Mouse (Mus musculus) left cerebral cortex, postnatal 25 days (tissue): Measurements from ENCODE around the gene Sox15. TPM values are rescaled to one million over a fixed set of nuclear protein-coding genes. Genes with fewer than 3 reads are reported as not detected.

ENCODE experiments used
- DNase-seq, 2 experiments: peaks; one replicate each; pipeline ENCODE4 v3.0.0; 2022; ENCODE audit warnings: low spot score in 2 of 2, mixed read lengths in 1 of 2
- intact Hi-C: fragments of 180-260 bp; cut with DNase I; formaldehyde crosslinking; loops from one replicate; pipeline ENCODE4 v1.15.1; 2025
- total RNA-seq, 2 experiments: library from RNA; stranded (reverse); gene quantifications; 2 replicates each; pipeline ENCODE4 v1.2.3; 2021

Gene Sox15
- total RNA-seq, 2 experiments from 2014 or later, result not detected

DNA sequence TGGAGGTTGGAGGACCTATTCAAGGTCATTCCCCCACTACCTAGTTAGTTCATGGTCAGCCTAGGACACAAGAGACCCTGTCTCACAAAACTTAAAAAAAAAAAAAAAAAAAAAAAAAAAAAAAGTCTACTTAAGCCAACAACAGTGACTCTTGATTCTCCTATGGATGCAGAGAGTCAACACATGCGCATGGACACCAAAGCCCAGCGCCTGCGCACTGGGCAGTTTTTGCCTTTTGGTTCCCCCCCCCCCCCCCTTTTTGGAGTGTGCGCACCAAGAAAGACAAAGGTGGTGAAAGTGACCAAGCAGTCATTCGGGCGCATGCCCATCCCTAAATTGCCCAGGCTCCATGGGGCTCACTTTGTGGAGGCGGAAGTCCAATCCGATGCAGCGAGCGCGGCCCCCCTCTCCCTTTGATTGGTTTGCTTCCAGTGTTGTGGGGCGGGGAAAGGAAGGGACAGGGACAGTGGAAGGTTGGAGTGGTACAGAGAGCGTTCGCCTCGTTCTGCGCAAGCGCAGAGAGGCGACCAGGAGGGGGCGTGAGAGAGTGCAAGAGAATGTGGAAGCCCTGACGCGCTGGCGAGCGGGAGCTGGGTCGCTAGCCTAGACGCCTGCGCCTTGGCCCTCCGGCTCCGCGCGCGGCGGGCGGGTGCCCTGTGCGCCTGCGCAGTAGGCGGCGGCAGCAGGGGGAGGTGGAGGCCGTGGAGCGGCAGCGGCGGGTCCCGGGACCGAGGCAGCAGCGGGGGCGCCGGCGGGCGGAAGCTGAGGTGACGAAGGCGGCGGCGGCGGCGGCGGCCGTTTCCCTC, 22.6 kb upstream of the Sox15 start, which contains the start of gene Fxr2:
TSS of gene Fxr2 (plus strand) at position 707 of the 806 bp plus-strand sequence.
- intact Hi-C loops, result loop anchor here (2.0 kb wide), 1 partner anchor 30 kb away; the partner anchor contains the start of gene Mpdu1
- peak; percentile 100 for DNase-seq

DNA sequence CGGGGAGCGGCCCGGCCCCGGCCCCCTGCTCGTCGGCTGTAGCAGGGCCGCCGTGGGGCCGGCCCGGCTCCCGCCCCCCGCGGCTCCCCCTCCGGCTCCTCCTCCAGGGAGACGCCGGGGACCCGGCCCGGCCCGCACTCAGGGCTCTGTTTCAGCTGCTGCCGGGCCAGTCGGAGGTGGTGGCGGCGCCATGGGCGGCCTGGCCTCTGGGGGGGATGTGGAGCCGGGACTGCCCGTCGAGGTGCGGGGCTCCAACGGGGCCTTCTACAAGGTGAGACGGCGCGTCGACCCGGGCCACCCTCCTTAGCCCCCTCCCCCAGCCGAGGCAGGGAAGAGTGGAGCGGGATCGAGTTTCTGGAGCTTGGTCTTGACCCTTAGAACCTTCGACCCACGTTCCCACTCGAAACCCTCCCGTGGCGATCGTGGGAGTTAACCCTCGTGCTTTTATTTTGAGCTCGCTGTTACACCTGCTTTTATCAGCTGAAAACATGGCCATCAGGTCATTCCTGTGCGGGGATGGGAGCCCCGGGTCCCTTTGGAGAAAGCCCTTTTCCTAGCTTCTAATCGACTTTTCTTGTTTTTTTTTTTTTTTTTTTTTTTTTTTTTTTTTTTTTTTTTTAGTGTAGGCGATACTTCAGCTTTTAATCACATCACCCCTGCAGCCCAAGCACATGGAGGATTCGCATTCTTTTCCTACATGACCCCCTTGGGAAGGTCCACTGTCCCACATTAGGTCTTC, 21.8 kb upstream of the Sox15 start:
- intact Hi-C loops, result loop anchor here (2.0 kb wide), 1 partner anchor 30 kb away; the partner anchor contains the start of gene Mpdu1
- no peak for DNase-seq

DNA sequence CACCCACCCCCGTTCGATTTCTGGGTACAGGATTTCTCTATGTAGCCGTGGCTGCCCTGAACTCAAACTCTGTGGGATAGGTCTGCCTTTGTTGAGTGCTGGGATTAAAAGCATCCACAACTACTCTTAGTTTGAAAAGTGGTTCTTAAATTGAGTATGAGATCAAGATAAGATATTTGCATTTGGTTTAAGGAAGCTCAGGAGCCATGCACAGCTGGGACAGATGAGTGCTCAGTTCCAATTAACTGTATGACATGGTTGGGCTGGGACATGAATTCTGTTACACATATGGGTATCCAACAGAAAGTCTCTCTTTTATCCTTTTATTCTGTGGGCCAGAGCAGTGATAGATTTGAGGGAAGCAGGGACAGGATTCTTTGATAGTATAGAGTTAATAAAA, 19.6 kb upstream of the Sox15 start:
- intact Hi-C loops, result no loop called here
- no peak for DNase-seq

DNA sequence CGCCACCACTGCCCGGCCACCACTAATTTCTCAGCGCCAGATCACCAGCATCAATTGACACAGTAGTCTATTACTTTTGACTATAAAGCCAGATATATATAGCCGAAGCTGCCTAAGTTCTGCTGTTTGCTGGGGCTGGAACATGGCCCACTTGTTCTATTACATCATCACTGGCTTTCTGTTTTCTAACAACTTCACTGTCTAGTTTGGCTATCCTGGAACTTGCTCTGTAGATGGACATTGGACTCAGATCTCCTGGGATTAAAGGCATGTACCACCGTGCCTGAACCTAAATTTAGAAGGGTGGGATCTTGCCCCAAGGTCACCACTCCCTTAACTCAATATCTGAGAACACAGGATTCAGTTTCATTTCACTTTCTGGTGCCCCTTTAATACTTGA, 9.3 kb upstream of the Sox15 start:
- no peak for DNase-seq
- intact Hi-C loops, result no loop called here

DNA sequence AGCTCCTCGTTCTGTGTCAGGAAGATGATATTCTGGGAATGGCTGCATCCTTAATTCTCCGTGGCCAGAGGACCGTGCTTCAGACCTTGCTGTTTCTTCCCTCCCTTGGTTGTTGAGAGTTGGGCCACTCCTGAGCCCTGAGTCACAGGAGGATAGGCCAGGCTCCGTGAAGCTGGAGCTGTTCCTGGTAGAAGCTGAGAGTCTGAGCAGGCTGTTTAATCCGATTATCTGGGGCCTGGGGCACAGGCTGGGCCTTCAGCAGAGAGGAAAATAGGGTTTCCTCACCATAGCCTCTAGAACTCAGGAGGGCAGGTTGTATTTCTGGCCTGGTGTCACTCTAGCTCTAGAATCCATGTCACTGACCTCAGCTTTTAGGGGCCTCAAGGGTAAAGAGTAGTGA, 1.7 kb upstream of the Sox15 start:
- DNase-seq, result no peak
- intact Hi-C loops, result no loop called here

DNA sequence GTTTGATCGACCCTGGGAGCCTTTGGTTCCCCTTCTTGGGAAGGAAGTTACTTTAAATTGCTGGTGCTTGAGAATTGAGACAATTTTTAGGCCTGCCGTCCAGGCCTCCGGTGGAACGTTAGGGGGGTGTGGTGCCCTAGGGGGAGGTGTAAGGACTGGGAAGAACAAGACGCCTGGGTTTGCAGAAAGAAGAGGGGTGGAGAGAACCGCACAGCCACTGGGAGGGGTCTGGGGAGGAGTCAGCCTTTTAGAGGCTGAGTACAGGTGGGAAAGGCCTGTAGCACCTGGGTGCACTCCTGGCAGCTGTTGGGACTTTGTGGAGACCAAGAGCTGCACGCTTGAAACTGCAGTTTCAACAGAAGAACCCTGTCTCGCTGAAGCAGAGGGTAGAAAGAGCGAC, 354 bp upstream of the Sox15 start:
- intact Hi-C loops, result loop anchor here (2.0 kb wide), 1 partner anchor 16 kb away; no protein-coding TSS in a partner anchor
- no peak for DNase-seq

DNA sequence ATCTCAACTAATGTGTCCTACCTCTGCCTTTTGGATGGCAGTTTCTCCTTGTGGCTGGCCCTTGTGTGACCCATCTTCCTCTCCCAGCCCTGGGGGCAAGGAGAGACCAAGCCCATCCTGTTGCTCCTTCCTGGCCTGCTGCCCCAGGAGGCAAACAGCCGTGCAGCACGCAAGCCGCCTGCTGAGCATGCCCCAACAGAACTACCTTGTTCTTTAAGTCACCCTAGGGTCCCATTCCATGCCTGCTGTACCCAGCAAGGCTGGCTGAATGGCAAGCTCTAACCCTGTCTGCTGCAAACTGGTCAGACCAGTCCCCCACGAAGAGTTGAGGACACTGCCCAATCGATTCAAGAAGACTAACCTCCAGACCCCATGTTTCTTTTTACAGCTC, 946 bp downstream of the Sox15 start:
- intact Hi-C loops, result no loop called here
- no peak for DNase-seq

DNA sequence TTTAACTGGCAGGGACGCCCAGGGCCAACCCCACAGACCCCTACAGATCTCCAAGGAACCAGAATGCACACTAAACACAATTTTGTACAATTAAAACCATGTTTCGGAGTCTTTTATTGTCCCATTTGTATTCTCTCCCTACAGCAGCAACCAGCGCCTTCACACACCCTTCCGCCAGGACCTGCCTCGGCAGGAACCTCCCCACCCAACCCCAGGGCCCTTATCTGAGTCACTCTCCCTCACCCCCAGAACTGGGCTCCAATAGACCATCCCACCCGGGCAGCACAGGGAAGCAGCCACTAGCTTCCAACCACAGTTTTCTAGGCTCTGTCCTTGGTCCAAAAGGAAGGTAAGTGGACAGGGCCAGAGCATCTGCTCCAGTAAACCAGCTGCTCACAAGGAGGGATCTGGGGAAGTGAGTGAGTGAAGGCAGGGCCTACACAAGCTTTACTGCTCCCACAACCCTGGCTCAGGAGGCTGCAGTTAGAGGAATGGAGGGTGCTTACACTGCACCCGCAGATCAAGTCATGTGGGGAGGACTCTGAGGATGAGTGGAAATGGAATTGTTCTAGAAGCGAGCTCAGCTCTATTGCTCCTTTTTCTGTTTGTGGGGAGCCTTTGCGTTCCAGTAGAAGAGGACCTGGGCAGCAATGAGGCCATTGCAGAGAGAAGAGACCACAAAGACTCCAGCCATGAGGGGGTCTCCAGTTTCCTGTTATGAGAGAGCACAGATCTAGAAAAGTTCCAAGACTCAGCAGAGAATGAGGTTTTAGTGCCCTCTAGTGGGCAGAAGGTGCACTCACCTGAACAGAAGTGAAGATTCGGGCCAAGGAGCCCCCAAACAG, 1.7 kb downstream of the Sox15 start:
- DNase-seq, result peak; percentile 37 to 39
- intact Hi-C loops, result no loop called here

DNA sequence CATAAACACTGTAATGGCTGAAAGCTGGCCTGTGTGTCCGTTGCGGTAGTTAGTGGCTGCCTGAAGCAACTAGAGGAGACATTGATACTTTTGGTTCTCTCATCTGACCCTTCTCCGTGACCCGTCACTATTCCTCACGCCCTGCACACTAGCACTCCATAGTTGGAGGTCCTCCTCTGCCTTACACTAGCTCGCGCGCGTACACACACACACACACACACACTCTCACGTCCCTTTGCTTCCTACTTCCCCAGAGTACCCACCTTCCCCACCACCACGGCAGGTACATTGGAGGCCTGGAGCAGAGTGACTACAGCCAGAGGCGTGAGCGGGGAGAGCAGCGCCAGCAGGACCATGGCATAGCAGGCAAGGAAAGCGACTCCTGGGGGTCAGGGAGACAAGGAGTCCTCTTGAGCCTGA, 2.4 kb downstream of the Sox15 start:
- DNase-seq, result no peak
- intact Hi-C loops, result no loop called here

DNA sequence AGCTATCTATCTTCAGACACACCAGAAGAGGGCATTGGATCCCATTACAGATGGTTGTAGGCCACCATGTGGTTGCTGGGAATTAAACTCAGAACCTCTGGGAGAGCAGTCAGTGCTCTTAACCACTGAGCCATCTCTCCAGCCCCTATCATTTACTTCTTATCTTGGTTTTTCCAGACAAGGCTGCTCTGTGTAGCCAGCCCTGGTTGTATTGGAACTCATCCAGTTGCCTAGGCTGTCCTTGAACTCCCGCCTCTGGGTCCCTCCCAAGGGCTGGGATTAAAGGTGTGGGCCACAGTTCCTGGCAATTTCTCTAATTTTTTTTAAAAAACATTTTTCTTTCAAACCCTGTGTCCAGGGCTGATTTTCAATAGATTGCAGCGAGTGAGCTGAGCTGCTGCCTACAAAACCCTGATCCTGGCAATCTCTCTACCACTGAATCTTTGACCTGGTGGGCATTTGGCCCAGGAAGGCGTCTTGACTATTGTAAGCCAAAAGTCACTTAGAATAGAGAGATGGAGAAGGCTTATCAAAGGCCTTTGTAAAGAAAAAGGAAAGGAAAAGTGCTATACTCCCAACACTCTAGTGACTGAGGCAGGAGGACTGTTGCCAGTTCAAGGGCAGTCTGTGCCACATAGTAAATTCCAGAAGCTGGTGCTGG, 6.2 kb downstream of the Sox15 start:
- intact Hi-C loops, result loop anchor here (5.0 kb wide), 1 partner anchor 79 kb away; the partner anchor contains the start of genes Trp53 and Wrap53
- DNase-seq, result no peak

DNA sequence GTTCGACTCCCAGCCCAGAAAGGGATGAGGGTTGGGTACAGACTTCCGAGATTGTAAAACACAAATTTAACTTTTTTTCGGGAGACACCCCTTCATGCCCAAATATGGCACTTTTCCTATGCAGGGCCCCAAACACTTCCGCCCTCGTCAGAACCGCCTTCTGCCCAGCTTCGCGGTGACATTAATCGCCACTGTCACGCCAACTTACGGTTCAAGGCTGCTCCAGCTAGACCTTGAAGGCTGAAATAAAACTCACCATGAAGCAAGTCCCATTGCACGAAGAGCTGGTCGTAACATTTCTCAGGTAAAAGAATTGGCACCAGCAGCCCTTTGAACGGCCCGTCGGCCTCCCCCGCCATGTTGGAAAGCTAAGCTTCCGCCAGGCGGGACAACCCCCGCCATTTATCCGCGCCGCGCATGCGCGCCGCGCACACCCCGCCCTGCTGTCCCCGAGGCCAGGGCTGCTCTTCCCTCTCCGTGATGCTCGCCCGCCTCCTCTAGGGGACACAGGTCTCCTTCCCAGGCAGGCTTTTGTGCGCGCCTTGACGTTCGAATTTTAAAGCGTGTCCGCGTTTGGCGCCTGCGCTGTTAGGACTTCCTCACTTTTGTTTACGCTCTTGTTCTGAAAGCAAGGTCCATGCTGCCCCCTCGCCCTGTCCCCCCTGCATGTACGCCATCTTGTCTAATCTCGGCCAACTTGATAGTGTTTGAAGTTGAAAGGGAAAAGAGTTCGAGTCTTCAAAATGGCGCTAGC, 7.3 kb downstream of the Sox15 start, which contains the start of gene Mpdu1:
TSS of gene Mpdu1 (minus strand) at position 430 of the 754 bp plus-strand sequence.
- intact Hi-C loops, result loop anchor here (2.0 to 5.0 kb wide), 2 partner anchors 30 to 80 kb away; partner anchors contain the start of genes Fxr2, Trp53 and Wrap53
- DNase-seq, result peak; percentile 92 to 97

DNA sequence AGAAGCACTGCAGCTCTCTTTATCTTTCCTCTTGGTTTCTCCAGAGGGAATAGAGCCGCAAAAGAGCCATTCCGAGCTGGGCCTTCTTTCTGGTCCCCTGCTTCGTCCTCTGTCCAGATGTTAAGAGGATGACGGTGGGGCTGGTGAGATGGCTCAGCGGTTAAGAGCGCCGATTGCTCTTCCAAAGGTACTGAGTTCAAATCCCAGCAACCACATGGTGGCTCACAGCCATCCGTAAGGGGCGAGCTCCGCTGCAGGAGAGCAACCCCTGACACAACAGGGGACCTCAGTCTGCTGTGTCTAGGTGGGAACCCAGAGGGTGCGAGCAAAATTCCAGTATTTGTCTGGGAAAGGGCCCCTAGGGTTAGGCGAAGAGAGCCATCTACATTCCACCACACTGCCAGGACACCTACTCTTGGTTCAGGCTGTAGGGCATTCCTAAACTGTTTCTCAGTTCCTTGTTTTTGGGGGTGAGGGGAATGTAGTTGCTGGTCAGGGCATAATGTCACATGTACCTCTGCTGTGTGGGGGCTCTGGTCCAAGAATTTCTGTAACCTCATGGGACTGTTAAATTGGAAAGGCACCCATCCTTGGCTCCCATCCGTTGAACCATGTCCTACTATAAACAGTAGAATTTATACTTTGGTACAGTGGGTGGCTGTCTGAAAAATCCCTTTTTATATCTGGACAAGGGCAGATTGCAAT, 8.0 kb downstream of the Sox15 start:
- DNase-seq, result no peak
- intact Hi-C loops, result loop anchor here (2.0 to 5.0 kb wide), 2 partner anchors 30 to 81 kb away; partner anchors contain the start of genes Fxr2, Trp53 and Wrap53

DNA sequence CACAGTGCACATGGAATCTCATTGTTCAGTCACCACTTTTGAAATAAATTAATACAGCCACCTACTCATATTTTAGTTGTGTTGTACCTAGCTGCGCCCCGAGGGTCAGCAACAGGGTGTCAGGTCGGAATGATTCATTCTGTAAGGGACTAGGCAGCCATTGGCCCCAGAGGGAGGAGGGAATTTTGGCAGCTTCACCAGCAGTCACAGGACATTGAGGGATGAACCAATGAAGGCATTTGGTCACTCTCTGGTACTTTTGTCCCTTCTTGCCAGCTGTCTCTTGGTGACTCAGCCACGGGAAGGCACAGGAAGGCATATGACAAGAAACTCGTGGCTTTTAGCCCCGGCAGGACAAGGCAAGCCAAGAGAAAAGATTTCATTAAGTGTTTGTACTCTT, 8.7 kb downstream of the Sox15 start:
- intact Hi-C loops, result loop anchor here (2.0 to 5.0 kb wide), 2 partner anchors 31 to 81 kb away; partner anchors contain the start of genes Fxr2, Trp53 and Wrap53
- DNase-seq, result no peak

DNA sequence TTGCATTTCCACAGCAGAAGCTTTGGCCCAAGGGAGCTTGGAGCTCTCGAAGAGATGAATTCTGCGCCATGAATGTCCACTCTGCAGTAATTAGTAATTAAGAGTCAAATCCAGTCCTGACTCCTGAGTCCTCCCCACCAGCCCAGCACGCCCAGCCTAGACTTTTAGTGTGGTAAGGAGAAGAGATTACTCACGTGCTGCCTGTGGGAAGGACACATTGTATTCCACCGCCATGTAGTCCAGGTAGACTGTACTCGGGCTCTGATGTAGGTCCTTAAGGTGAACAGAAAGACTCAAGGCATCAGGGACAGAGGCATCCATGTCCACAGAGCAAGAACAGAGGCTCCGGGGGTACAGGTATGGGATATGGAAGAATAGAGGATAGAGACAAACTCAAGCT, 9.7 kb downstream of the Sox15 start:
- intact Hi-C loops, result loop anchor here (5.0 kb wide), 1 partner anchor 83 kb away; the partner anchor contains the start of genes Trp53 and Wrap53
- no peak for DNase-seq

DNA sequence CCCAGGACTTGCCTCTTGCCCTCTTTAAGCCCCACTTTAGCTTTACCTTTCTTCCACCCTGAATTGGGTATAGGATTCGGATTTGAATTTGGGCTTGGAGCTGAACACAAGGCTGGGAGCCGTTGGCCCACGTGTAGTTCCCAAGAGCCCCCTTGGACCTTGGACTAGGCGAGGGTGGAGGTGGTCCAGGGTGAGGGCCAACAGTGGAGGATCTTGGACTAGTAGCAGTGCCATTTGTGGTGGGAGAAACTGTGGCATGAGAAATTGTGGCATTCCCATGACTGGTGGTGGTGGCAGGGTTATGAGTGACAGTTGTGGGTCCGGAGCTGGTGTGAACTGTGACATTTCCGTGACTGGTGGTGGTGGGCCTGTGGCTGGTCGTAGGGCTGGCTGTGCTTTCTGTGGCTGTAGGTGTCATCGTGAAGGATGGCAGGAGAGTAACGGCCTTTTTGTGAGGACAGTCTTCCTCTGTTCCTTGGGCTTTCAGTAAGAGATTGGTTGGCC, 10.4 kb downstream of the Sox15 start:
- no peak for DNase-seq
- intact Hi-C loops, result no loop called here

DNA sequence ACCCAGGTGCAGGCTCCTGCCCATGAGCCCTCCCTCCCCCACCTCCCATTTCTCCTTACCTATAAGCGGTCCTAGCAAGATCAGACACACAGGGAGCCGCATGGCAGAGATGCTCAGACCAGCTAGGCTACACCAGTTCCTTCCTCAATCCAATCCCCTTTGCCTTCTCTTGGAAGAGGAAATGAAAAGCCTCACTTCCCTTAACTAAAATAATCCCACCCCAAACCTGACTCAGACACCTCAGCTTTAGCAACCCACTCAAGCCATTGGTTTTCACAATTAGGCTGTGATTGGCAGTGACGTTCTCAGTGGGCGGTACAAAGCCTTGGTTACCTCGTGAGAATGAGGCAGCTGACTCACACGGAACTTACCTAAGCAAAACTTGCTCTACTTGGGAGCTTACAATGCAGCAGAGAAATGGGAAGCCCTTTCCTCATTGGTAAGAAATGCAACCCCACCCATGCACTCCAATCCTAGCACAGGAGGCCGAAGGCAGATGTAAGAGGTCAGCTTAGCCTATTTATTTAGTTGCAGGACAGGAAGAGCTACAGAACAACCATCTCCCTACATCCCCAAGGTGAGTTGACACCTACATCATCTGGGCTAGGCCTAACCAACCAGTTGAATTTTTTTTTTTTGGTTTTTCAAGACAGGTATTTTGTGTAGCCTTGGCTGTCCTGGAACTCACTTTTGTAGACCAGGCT, 11.0 kb downstream of the Sox15 start, which contains the start of gene Cd68:
TSS of gene Cd68 (minus strand) at position 193 of the 704 bp plus-strand sequence.
- peak; percentile 75 to 93 for DNase-seq
- intact Hi-C loops, result no loop called here

DNA sequence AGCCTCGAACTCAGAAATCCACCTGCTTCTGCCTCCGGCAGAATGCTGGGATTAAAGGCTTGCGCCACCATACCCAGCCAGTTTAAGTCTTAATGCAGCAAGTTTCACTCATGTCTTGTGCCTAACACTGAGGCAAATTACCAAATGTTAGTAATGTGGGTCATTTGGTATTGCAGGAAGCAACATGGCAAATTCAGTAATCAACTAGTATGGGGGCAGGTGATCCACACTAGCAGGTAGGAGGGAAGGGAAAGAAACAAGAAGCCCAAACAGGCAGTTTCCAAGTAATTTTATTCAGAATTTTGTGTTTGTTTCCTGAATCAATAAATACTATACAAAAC, 11.5 kb downstream of the Sox15 start:
- intact Hi-C loops, result no loop called here
- no peak for DNase-seq
